In the genomic region with DNA sequence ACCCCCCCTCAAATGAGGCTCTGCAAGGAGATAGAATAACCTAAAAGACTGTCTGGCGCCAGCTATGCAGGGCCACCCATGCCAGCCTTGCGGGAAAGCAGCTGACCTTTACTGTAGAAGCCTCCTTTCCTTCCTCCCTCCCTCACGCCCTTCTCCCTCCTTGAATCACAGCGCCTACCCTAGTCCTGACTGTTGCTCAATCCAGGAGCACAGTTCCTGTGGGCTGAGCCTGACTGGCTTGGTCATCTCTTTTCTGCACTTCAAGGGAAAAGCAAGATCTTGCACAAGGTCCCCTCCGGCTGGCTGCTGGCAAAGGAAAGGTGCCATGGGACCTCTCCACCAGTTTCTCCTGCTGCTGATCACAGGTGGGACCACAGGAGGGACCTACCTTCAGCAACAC, we compare ENCODE assay signal across 11 mouse cellular contexts. TPM values are rescaled to one million over a fixed set of nuclear protein-coding genes. Genes with fewer than 3 reads are reported as not detected.
DNase-seq lines count a peak whose midpoint lies in the region; ATAC-seq and TF ChIP-seq lines count a peak whose summit lies in the region.
"Had no signal": no experiment of that assay in that cellular context is flagged by ENCODE, and none has a peak within 500 bp of the region (broad histone marks: within the 10 kb centered on the region; RNA-seq: fewer than 3 reads in every experiment).

A gene (plus strand): TSS at position 171 of the 400 bp plus-strand sequence.

- in situ Hi-C loops in Patski (cut with MboI; ENCODE audit: low pct_unique_long_range_greater_than_20kb): loop anchor here (25.0 kb wide), 1 partner anchor 234 kb away; no protein-coding TSS in a partner anchor

- H3K27me3 ChIP-seq in Patski: no peaks in the 10 kb centered on the region

- no peak for TF ChIP-seq CTCF in Patski (IDR thresholded peaks at IDR 0.05)

- CTCF ChIA-PET in Patski (lab: Charles Lee): interaction anchor here (2.5 kb wide), 1 partner anchor 10 kb away, joined by 8 read pairs; no protein-coding TSS in a partner anchor

- DNase-seq in frontal cortex, adult 2 months (ENCODE audit: extremely low spot score in 1 of 2, low spot score in 1 of 2): no peak
- DNase-seq in frontal cortex, postnatal 10 days (ENCODE audit: low spot score in 2 of 2): no peak
- no peak for DNase-seq in Patski (ENCODE audit: low read depth, low spot score)
- DNase-seq in fibroblast of lung, adult 2 months (ENCODE audit: low read depth): peak; percentile 18
- peak; percentile 41 for DNase-seq in lung, postnatal 25 days (ENCODE audit: low spot score)
- DNase-seq in natural killer cell, adult 2 months (ENCODE audit: low spot score in 2 of 2): no peak
- DNase-seq in kidney, postnatal 14 days: no peak
- no peak for DNase-seq in kidney, adult 9 months
- DNase-seq: heart, postnatal 36 days; kidney, adult 2 months had no signal

- POLR2A ChIA-PET in Patski (lab: Charles Lee): no interaction called here

- ATAC-seq in Patski: peak; percentile 33

RNA-seq across cellular contexts. Expression of the gene that starts here (rescaled TPM):
- 32.8 and 34.9 TPM in 2 replicates for polyA plus RNA-seq in frontal cortex, adult 2 months (2012; rRNA removed)
- polyA plus RNA-seq in Patski (2021): 0.45 TPM
- polyA plus RNA-seq: C2C12 had no signal

Comparison
In these comparisons a context has a peak if more than half of its experiments do, and no peak if none do; other contexts are left out.
1. RNA of the gene that starts here (polyA plus RNA-seq): 32.8 to 34.9 TPM in frontal cortex, adult 2 months; 0.45 TPM in Patski (single experiment); every median in the first group is over 10 times any median in the second.
2. Peak in ATAC-seq in Patski; RNA of the gene not detected or under 1 TPM.
3. DNase-seq: peak in fibroblast of lung, adult 2 months (single experiment) and lung, postnatal 25 days (single experiment); none in frontal cortex, adult 2 months (0 of 2), frontal cortex, postnatal 10 days (0 of 2), Patski (single experiment), natural killer cell, adult 2 months (0 of 2), kidney, postnatal 14 days (single experiment) and kidney, adult 9 months (single experiment).